In genomic region chr7:80901541-80902274, GRCm38 (mm10) we compare ENCODE assay signal across 8 mouse cellular contexts. TPM values are rescaled to one million over a fixed set of nuclear protein-coding genes. Genes with fewer than 3 reads are reported as not detected.
DNase-seq lines count a peak whose midpoint lies in the region; ATAC-seq and TF ChIP-seq lines count a peak whose summit lies in the region.

No protein-coding gene starts in this region.

- H3K9ac ChIP-seq in hindbrain, embryonic 11.5 days (ENCODE audit: low read depth, low read length): peak overlapping the region; percentile 80
- H3K9ac ChIP-seq in lung, postnatal 0 days (replicated peaks; ENCODE audit: low read depth): peak overlapping the region; percentile 57

- TF ChIP-seq CTCF in kidney, adult 2 months (conservative IDR thresholded peaks at IDR 0.05; ENCODE audit: insufficient read depth, insufficient read length, low read depth, low read length): no peak
- TF ChIP-seq CTCF in lung, postnatal 0 days (IDR thresholded peaks at IDR 0.05): no peak

- peak overlapping the region; percentile 85 for H3K4me3 ChIP-seq in kidney, adult 2 months (ENCODE audit: insufficient read depth, low read depth, low read length)
- H3K4me3 ChIP-seq in brown adipose tissue, adult 24 weeks (ENCODE audit: insufficient read depth, low read depth, low read length): peak overlapping the region; percentile 62
- peak overlapping the region; percentile 81 for H3K4me3 ChIP-seq in hindbrain, embryonic 11.5 days (ENCODE audit: low read depth, low read length)
- peak overlapping the region; percentile 68 for H3K4me3 ChIP-seq in lung, postnatal 0 days (ENCODE audit: low read depth, low read length)

- no peaks in the 10 kb centered on the region for H3K36me3 ChIP-seq in kidney, adult 2 months (ENCODE audit: control insufficient read depth, insufficient read depth, low read length)
- H3K36me3 ChIP-seq in hindbrain, embryonic 11.5 days (ENCODE audit: control insufficient read depth, insufficient read depth, low read length): no peaks in the 10 kb centered on the region
- H3K36me3 ChIP-seq in lung, postnatal 0 days (ENCODE audit: insufficient read depth, low read length): 0 out of 2 replicates have a peak, but pooled peaks cover 7% of the 10 kb centered on the region

- no peak for TF ChIP-seq EP300 in lung, postnatal 0 days (IDR thresholded peaks at IDR 0.05)

- no peak for TF ChIP-seq POLR2A in kidney, adult 2 months (IDR thresholded peaks at IDR 0.05; ENCODE audit: low read depth, low read length)

- no peaks in the 10 kb centered on the region for H3K27me3 ChIP-seq in kidney, adult 2 months (replicated peaks; ENCODE audit: control insufficient read depth, insufficient read depth, low read length)
- no peaks in the 10 kb centered on the region for H3K27me3 ChIP-seq in hindbrain, embryonic 11.5 days (ENCODE audit: control insufficient read depth, insufficient read depth, low read length)
- H3K27me3 ChIP-seq in lung, postnatal 0 days (replicated peaks; ENCODE audit: insufficient read depth, low read length): no peaks in the 10 kb centered on the region

- peak; percentile 41; the same call in 1 of the 2 replicates for ATAC-seq in hindbrain, embryonic 11.5 days (ENCODE audit: low FRiP score)
- ATAC-seq in lung, postnatal 0 days: no peak

- peak overlapping the region; percentile 52 for H3K4me2 ChIP-seq in hindbrain, embryonic 11.5 days (replicated peaks; ENCODE audit: low read depth, low read length)
- peak overlapping the region; percentile 64 for H3K4me2 ChIP-seq in lung, postnatal 0 days (replicated peaks; ENCODE audit: low read depth, low read length)

- WGBS in kidney, adult 2 months: 18% methylated on average over 15 of the region's 15 CpGs
- 35% methylated on average over 15 of the region's 15 CpGs for WGBS in hindbrain, embryonic 11.5 days
- 25% methylated on average over 15 of the region's 15 CpGs for WGBS in lung, postnatal 0 days

- H3K4me1 ChIP-seq in kidney, adult 2 months (ENCODE audit: control insufficient read depth, insufficient read depth, low read length): peaks cover 6% of the 10 kb centered on the region
- H3K4me1 ChIP-seq in brown adipose tissue, adult 24 weeks (ENCODE audit: control insufficient read depth, insufficient read depth, insufficient read length, low read length): peaks cover 17% of the 10 kb centered on the region
- peaks cover 3% of the 10 kb centered on the region; the same call in 1 of the 2 replicates for H3K4me1 ChIP-seq in hindbrain, embryonic 11.5 days (replicated peaks; ENCODE audit: control insufficient read depth, insufficient read depth, low read length)
- H3K4me1 ChIP-seq in lung, postnatal 0 days (ENCODE audit: insufficient read depth, low read depth, low read length): peaks cover 6% of the 10 kb centered on the region

- H3K27ac ChIP-seq in kidney, adult 2 months (ENCODE audit: insufficient read depth, low read depth, low read length): peak overlapping the region; percentile 88
- H3K27ac ChIP-seq in brown adipose tissue, adult 24 weeks (replicated peaks; ENCODE audit: low read depth, low read length): peak overlapping the region; percentile 71; the same call in 1 of the 2 replicates
- H3K27ac ChIP-seq in hindbrain, embryonic 11.5 days (ENCODE audit: low read depth, low read length): no peak overlapping the region
- peak overlapping the region; percentile 86 for H3K27ac ChIP-seq in lung, postnatal 0 days (ENCODE audit: low read length)

- H3K9me3 ChIP-seq in hindbrain, embryonic 11.5 days (ENCODE audit: control insufficient read depth, low read length): no peaks in the 10 kb centered on the region
- H3K9me3 ChIP-seq in lung, postnatal 0 days (ENCODE audit: low read length): no peaks in the 10 kb centered on the region

- DNase-seq in kidney, adult 2 months: no peak
- DNase-seq in kidney, adult 8-10 months: no peak
- peak; percentile 27 for DNase-seq in hindbrain, embryonic 11.5 days (ENCODE audit: low spot score)
- no peak for DNase-seq in lung, postnatal 0 days (ENCODE audit: low spot score)
- DNase-seq in frontal cortex, adult 2 months (ENCODE audit: extremely low spot score in 1 of 2, low spot score in 1 of 2): no peak
- no peak for DNase-seq in layer of hippocampus, postnatal 25 days (ENCODE audit: extremely low spot score in 1 of 2, low spot score in 1 of 2)
- no peak for DNase-seq in frontal cortex, postnatal 36 days (ENCODE audit: low spot score in 2 of 2)

RNA-seq across cellular contexts. Expression of gene Wdr73, which starts 0.6 kb away (rescaled TPM):
- 15.4 and 16.1 TPM in 2 replicates for polyA plus RNA-seq in kidney, adult 2 months (2012; rRNA removed)
- polyA plus RNA-seq in brown adipose tissue, adult 24 weeks (2012; ENCODE audit: insufficient read depth, insufficient read length, missing spikeins): 10.4 and 19.3 TPM in 2 replicates
- polyA plus RNA-seq in hindbrain, embryonic 11.5 days (2014; fragmentation: Nextera tagmentation; extraction: Ambion mirVana): 38.3 and 41.4 TPM in 2 replicates
- polyA plus RNA-seq in lung, postnatal 0 days (2015; fragmentation: Nextera tagmentation; extraction: Ambion mirVana): 17.5 and 20.7 TPM in 2 replicates
- polyA plus RNA-seq in frontal cortex, adult 2 months (2012; rRNA removed): 28.0 and 28.9 TPM in 2 replicates
- 10 to 100 TPM; 27.9 to 28.0 TPM for total RNA-seq in layer of hippocampus, postnatal 25 days (2021)

RNA-seq across cellular contexts. Expression of gene Nmb, which starts 3.2 kb away (rescaled TPM):
- polyA plus RNA-seq in kidney, adult 2 months (2012; rRNA removed): 4.6 and 5.0 TPM in 2 replicates
- polyA plus RNA-seq in brown adipose tissue, adult 24 weeks (2012; ENCODE audit: insufficient read depth, insufficient read length, missing spikeins): 7.3 and 9.1 TPM in 2 replicates
- 6.7 and 7.0 TPM in 2 replicates for polyA plus RNA-seq in hindbrain, embryonic 11.5 days (2014; fragmentation: Nextera tagmentation; extraction: Ambion mirVana)
- polyA plus RNA-seq in lung, postnatal 0 days (2015; fragmentation: Nextera tagmentation; extraction: Ambion mirVana): 6.3 and 8.3 TPM in 2 replicates
- 74.1 and 95.3 TPM in 2 replicates for polyA plus RNA-seq in frontal cortex, adult 2 months (2012; rRNA removed)
- 10 to 100 TPM in 1 of 2 experiments, 1 to 10 TPM in 1; 9.3 to 12.3 TPM for total RNA-seq in layer of hippocampus, postnatal 25 days (2021)

RNA-seq across cellular contexts. Expression of gene Zscan2, which starts 41.0 kb away (rescaled TPM):
- 5.2 and 5.4 TPM in 2 replicates for polyA plus RNA-seq in kidney, adult 2 months (2012; rRNA removed)
- 1.5 TPM in 1 of 2 replicates, not detected in the other for polyA plus RNA-seq in brown adipose tissue, adult 24 weeks (2012; ENCODE audit: insufficient read depth, insufficient read length, missing spikeins)
- polyA plus RNA-seq in hindbrain, embryonic 11.5 days (2014; fragmentation: Nextera tagmentation; extraction: Ambion mirVana): 4.5 and 4.8 TPM in 2 replicates
- 1.1 and 1.5 TPM in 2 replicates for polyA plus RNA-seq in lung, postnatal 0 days (2015; fragmentation: Nextera tagmentation; extraction: Ambion mirVana)
- polyA plus RNA-seq in frontal cortex, adult 2 months (2012; rRNA removed): 12.0 and 13.6 TPM in 2 replicates
- total RNA-seq in layer of hippocampus, postnatal 25 days (2021): 10 to 100 TPM; 14.1 to 15.1 TPM

RNA-seq across cellular contexts. Expression of gene Sec11a, which starts 45.9 kb away (rescaled TPM):
- polyA plus RNA-seq in kidney, adult 2 months (2012; rRNA removed): 64.0 and 93.1 TPM in 2 replicates
- polyA plus RNA-seq in brown adipose tissue, adult 24 weeks (2012; ENCODE audit: insufficient read depth, insufficient read length, missing spikeins): 61.2 and 77.2 TPM in 2 replicates
- 212 and 221 TPM in 2 replicates for polyA plus RNA-seq in hindbrain, embryonic 11.5 days (2014; fragmentation: Nextera tagmentation; extraction: Ambion mirVana)
- polyA plus RNA-seq in lung, postnatal 0 days (2015; fragmentation: Nextera tagmentation; extraction: Ambion mirVana): 170 and 172 TPM in 2 replicates
- 59.8 and 60.6 TPM in 2 replicates for polyA plus RNA-seq in frontal cortex, adult 2 months (2012; rRNA removed)
- total RNA-seq in layer of hippocampus, postnatal 25 days (2021): 10 to 100 TPM; 54.5 to 58.6 TPM
